Mouse (Mus musculus): ENCODE measurements around the gene Clip3. TPM values are rescaled to one million over a fixed set of nuclear protein-coding genes. Genes with fewer than 3 reads are reported as not detected.

The Clip3 gene
- polyA plus RNA-seq, 1 experiment from 2014 or later = 39.7 TPM

DNA sequence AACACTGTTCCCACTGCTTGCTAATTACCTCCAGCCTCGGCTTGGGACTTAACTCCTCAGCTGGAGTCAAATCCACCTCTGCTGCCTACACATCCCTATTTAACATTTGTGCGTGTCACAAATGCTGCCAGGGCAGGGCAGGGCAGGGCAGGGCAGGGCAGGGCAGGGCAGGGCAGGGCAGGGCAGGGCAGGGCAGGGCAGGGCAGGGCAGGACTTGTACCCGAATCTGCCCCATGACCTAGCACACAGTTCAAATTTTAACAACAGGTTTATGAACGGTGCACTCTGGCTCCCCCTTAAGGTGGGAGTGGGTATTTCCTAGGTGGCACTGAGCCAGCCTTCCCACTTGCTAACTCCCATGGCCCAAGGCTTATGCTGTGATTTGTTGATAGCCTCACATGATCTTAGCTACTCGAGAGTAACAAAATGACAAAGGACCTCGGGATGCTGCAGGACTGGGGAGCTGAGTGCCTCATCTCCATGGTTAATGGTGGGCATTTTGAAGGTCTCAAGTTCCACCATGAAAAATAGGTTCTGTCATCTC is 61.8 kb downstream of the Clip3 start:
- no peaks in the 10 kb centered on the region for H3K9me3 ChIP-seq
- H3K4me1 ChIP-seq (replicated peaks) = peaks cover 8% of the 10 kb centered on the region; the same call in 1 of the 2 replicates
- no peak overlapping the region for H3K9ac ChIP-seq (replicated peaks)
- no peak overlapping the region for H3K27ac ChIP-seq
- no peak overlapping the region for H3K4me2 ChIP-seq
- H3K36me3 ChIP-seq = peaks cover 26% of the 10 kb centered on the region
- peaks cover 26% of the 10 kb centered on the region for H3K27me3 ChIP-seq
- 13% methylated on average over 6 of the region's 6 CpGs for whole genome bisulfite sequencing
- no peak for ATAC-seq (ENCODE audit: insufficient number of reproducible peaks, insufficient read depth, low FRiP score, low TSS enrichment, low read depth)
- no peak overlapping the region for H3K4me3 ChIP-seq (replicated peaks)

DNA sequence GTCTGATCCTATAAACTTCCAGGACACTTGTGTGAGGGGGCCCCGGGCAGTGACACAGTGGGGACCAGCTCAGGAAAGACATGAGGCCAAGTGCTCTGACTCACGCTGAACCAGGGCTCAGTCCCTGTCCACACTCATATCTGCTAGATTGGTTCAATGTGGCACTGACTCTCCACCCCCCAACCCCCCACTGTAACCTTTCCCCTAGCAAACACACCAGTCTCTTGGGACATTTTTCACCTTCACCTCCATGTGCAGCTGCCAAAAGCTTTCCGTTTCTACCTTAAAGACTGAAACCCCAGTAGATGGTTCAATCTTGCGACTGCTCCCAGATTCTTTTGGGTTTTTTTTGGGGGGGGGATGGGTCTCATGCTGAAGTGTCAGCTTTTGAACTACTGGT is 62.5 kb downstream of the Clip3 start:
- Histone ChIP-seq H3K4me3 (replicated peaks) (no peak overlapping the region), H3K4me1 (replicated peaks) (peaks cover 8% of the 10 kb centered on the region; the same call in 1 of the 2 replicates), H3K9ac (replicated peaks) (no peak overlapping the region), H3K27me3 (peaks cover 18% of the 10 kb centered on the region), H3K27ac (no peak overlapping the region), H3K4me2 (no peak overlapping the region), H3K36me3 (peaks cover 27% of the 10 kb centered on the region), H3K9me3 (no peaks in the 10 kb centered on the region)
- WGBS = 61% methylated on average over 4 of the region's 4 CpGs
- no peak for ATAC-seq (ENCODE audit: insufficient number of reproducible peaks, insufficient read depth, low FRiP score, low TSS enrichment, low read depth)

Other genes starting within 250 kb of the Clip3 start
- 4.7 and 4.8 TPM in 2 replicates for gene Zfp14, start 240.3 kb upstream of the Clip3 start, polyA plus RNA-seq (2016; fragmentation: Nextera tagmentation; extraction: Ambion mirVana)
- gene Zfp82, start 218.8 kb upstream of the Clip3 start, polyA plus RNA-seq (2016; fragmentation: Nextera tagmentation; extraction: Ambion mirVana) = 6.8 and 7.1 TPM in 2 replicates
- 3.4 and 3.7 TPM in 2 replicates for gene Gm26920, start 201.3 kb upstream of the Clip3 start, polyA plus RNA-seq (2016; fragmentation: Nextera tagmentation; extraction: Ambion mirVana)
- gene Zfp566, start 201.2 kb upstream of the Clip3 start, polyA plus RNA-seq (2016; fragmentation: Nextera tagmentation; extraction: Ambion mirVana) = 17.0 and 25.0 TPM in 2 replicates
- gene Zfp260, start 197.0 kb upstream of the Clip3 start, polyA plus RNA-seq (2016; fragmentation: Nextera tagmentation; extraction: Ambion mirVana) = 138 and 146 TPM in 2 replicates
- gene Zfp382, start 169.8 kb upstream of the Clip3 start, polyA plus RNA-seq (2016; fragmentation: Nextera tagmentation; extraction: Ambion mirVana) = 11.8 and 16.7 TPM in 2 replicates
- gene Zfp146, start 122.0 kb upstream of the Clip3 start, polyA plus RNA-seq (2016; fragmentation: Nextera tagmentation; extraction: Ambion mirVana) = 19.1 and 23.0 TPM in 2 replicates
- gene Cox7a1, start 107.6 kb upstream of the Clip3 start, polyA plus RNA-seq (2016; fragmentation: Nextera tagmentation; extraction: Ambion mirVana) = 2.4 and 2.9 TPM in 2 replicates
- gene Capns1, start 92.9 kb upstream of the Clip3 start, polyA plus RNA-seq (2016; fragmentation: Nextera tagmentation; extraction: Ambion mirVana) = 75.6 and 77.9 TPM in 2 replicates
- 174 and 182 TPM in 2 replicates for gene Polr2i, start 59.8 kb upstream of the Clip3 start, polyA plus RNA-seq (2016; fragmentation: Nextera tagmentation; extraction: Ambion mirVana)
- 214 and 222 TPM in 2 replicates for gene Tbcb, start 59.5 kb upstream of the Clip3 start, polyA plus RNA-seq (2016; fragmentation: Nextera tagmentation; extraction: Ambion mirVana)
- not detected in 2 replicates for gene Ovol3, start 56.0 kb upstream of the Clip3 start, polyA plus RNA-seq (2016; fragmentation: Nextera tagmentation; extraction: Ambion mirVana)
- gene Thap8, start 11.6 kb upstream of the Clip3 start, polyA plus RNA-seq (2016; fragmentation: Nextera tagmentation; extraction: Ambion mirVana) = 0.15 and 0.26 TPM in 2 replicates
- 9.7 and 10.6 TPM in 2 replicates for gene Wdr62, start 11.3 kb upstream of the Clip3 start, polyA plus RNA-seq (2016; fragmentation: Nextera tagmentation; extraction: Ambion mirVana)
- 101 TPM in 2 replicates for gene Alkbh6, start 17.0 kb downstream of the Clip3 start, polyA plus RNA-seq (2016; fragmentation: Nextera tagmentation; extraction: Ambion mirVana)
- gene Syne4, start 23.1 kb downstream of the Clip3 start, polyA plus RNA-seq (2016; fragmentation: Nextera tagmentation; extraction: Ambion mirVana) = 84.6 and 98.6 TPM in 2 replicates
- 0.97 and 5.0 TPM in 2 replicates for gene E130208F15Rik, start 30.0 kb downstream of the Clip3 start, polyA plus RNA-seq (2016; fragmentation: Nextera tagmentation; extraction: Ambion mirVana)
- gene Sdhaf1, start 32.2 kb downstream of the Clip3 start, polyA plus RNA-seq (2016; fragmentation: Nextera tagmentation; extraction: Ambion mirVana) = 20.7 and 23.6 TPM in 2 replicates
- gene Lrfn3, start 71.0 kb downstream of the Clip3 start, polyA plus RNA-seq (2016; fragmentation: Nextera tagmentation; extraction: Ambion mirVana) = 6.2 and 6.6 TPM in 2 replicates
- gene Tyrobp, start 122.0 kb downstream of the Clip3 start, polyA plus RNA-seq (2016; fragmentation: Nextera tagmentation; extraction: Ambion mirVana) = 14.1 and 19.6 TPM in 2 replicates
- 0.77 TPM in 1 of 2 replicates, not detected in the other for gene Hcst, start 128.1 kb downstream of the Clip3 start, polyA plus RNA-seq (2016; fragmentation: Nextera tagmentation; extraction: Ambion mirVana)
- gene Nfkbid, start 130.0 kb downstream of the Clip3 start, polyA plus RNA-seq (2016; fragmentation: Nextera tagmentation; extraction: Ambion mirVana) = 1.2 and 1.3 TPM in 2 replicates
- 32.5 and 33.9 TPM in 2 replicates for gene Aplp1, start 153.8 kb downstream of the Clip3 start, polyA plus RNA-seq (2016; fragmentation: Nextera tagmentation; extraction: Ambion mirVana)
- 0.29 and 0.65 TPM in 2 replicates for gene Kirrel2, start 166.0 kb downstream of the Clip3 start, polyA plus RNA-seq (2016; fragmentation: Nextera tagmentation; extraction: Ambion mirVana)
- gene Nphs1, start 166.6 kb downstream of the Clip3 start, polyA plus RNA-seq (2016; fragmentation: Nextera tagmentation; extraction: Ambion mirVana) = 0.10 TPM in 1 of 2 replicates, not detected in the other
- not detected in 2 replicates for gene Prodh2, start 201.9 kb downstream of the Clip3 start, polyA plus RNA-seq (2016; fragmentation: Nextera tagmentation; extraction: Ambion mirVana)
- gene Arhgap33, start 243.3 kb downstream of the Clip3 start, polyA plus RNA-seq (2016; fragmentation: Nextera tagmentation; extraction: Ambion mirVana) = 15.1 and 17.7 TPM in 2 replicates